Mouse (Mus musculus): ENCODE results near the gene Scn4a. TPM values are rescaled to one million over a fixed set of nuclear protein-coding genes. Genes with fewer than 3 reads are reported as not detected.

The Scn4a gene
- polyA plus RNA-seq, 1 experiment, result 0.02 TPM

GRCm38 (mm10) chr11:106365366-106365765 lies 12.3 kb upstream of the Scn4a start, which contains the start of gene Prr29:
Gene Prr29 (plus strand): TSS chr11:106365472.
- Histone ChIP-seq H3K4me1 (ENCODE audit: control insufficient read depth, insufficient read depth, low read length) (no peaks in the 10 kb centered on the region; the same call in 1 of the 2 replicates), H3K27ac (ENCODE audit: insufficient read depth, low read length) (no peak within 1 kb of the TSS), H3K4me3 (ENCODE audit: insufficient read depth, low read length) (no peak within 1 kb of the TSS)
- TF ChIP-seq CTCF (IDR thresholded peaks at IDR 0.05; ENCODE audit: extremely low read depth, insufficient read depth, low read length), result no peak
- no peak for TF ChIP-seq POLR2A (IDR thresholded peaks at IDR 0.05; ENCODE audit: extremely low read depth, insufficient read depth, low read length)

DNA sequence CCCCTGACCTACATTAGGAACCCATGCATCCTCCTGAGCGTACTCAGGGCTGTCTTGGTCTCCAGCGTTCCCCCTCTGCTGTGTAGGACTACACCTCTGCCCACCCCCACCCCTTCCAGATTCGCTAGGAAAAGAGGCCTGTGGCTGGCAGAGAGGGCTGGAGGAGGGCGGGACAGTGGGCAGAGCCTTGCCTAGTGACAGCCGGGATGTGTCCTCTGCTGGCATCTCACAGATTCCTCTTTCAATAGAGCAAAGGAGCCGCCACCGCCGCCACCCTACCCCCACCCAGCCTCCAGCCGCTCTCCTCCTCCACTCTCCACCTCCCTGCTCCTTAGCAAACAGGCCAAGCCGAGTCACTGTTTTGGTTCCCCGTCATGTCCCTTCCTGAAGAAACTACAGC lies 11.6 kb upstream of the Scn4a start:
- TF ChIP-seq POLR2A (IDR thresholded peaks at IDR 0.05; ENCODE audit: extremely low read depth, insufficient read depth, low read length), result no peak
- no peak for TF ChIP-seq CTCF (IDR thresholded peaks at IDR 0.05; ENCODE audit: extremely low read depth, insufficient read depth, low read length)
- Histone ChIP-seq H3K4me3 (ENCODE audit: insufficient read depth, low read length) (no peak overlapping the region), H3K4me1 (ENCODE audit: control insufficient read depth, insufficient read depth, low read length) (no peaks in the 10 kb centered on the region; the same call in 1 of the 2 replicates), H3K27ac (ENCODE audit: insufficient read depth, low read length) (no peak overlapping the region)

DNA sequence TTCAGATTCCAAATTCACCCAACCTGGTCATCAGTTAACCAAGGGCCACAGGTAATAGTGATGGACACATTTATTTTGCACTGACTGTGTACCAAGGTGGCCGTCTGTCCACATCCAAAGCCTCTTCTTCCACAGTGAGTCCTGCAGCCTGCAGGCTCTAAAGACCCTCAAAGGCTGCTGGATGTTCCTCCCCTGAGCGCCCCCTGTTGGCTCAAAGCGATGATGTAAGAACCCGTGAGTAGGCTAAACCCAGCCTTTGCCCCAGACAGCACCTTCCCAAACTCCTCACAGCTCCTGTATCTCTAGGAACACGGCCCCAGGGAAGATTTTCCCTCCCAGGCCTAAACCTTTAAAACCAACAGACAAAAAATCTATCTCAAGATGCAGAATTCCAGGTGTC lies 6.3 kb upstream of the Scn4a start:
- H3K4me1 ChIP-seq (ENCODE audit: control insufficient read depth, insufficient read depth, low read length), result no peaks in the 10 kb centered on the region
- no peak overlapping the region for H3K27ac ChIP-seq (ENCODE audit: insufficient read depth, low read length)
- TF ChIP-seq CTCF (IDR thresholded peaks at IDR 0.05; ENCODE audit: extremely low read depth, insufficient read depth, low read length) (no peak), POLR2A (IDR thresholded peaks at IDR 0.05; ENCODE audit: extremely low read depth, insufficient read depth, low read length) (no peak)
- no peak overlapping the region for H3K4me3 ChIP-seq (ENCODE audit: insufficient read depth, low read length)

DNA sequence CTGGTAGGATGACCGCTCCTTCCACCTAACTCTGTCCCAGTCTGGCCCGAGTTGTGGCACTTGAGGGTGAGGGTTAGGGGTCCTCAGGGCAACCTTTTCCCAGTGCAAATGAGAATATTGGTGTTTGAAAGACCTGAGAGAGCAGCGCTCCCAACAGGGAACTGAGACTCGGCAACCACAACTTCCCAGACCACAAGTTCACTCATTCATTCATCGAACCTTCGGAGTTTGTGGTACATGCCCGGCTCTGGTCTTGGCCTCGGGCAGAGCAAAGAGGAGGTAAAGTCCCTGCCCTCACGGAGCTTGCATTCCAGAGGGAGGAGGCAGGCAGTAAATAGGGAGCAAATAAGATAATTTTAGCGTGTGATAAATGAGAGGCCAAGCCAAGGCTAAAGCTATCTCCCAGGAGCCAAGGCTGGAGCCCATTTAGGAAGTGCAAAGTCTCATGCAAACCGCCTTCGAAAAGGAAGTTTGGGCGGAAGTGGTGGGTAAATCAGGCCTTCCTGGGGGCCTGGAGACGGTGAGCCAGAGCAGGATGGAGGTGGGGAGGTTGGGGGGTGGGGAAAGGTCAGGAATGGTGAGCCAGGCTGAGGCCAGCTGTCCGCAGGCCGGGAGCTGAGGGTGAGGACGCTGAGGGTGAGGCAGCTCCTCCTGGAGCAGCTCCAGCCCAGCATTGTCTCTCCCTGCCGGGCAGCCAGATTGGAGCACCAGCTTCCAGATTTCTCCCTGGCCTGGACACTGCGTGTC lies 2.5 kb upstream of the Scn4a start:
- no peak overlapping the region for H3K27ac ChIP-seq (ENCODE audit: insufficient read depth, low read length)
- TF ChIP-seq POLR2A (IDR thresholded peaks at IDR 0.05; ENCODE audit: extremely low read depth, insufficient read depth, low read length) (no peak), CTCF (IDR thresholded peaks at IDR 0.05; ENCODE audit: extremely low read depth, insufficient read depth, low read length) (no peak)

GRCm38 (mm10) chr11:106354181-106354580 lies 1.1 kb upstream of the Scn4a start:
- TF ChIP-seq CTCF (IDR thresholded peaks at IDR 0.05; ENCODE audit: extremely low read depth, insufficient read depth, low read length) (no peak), POLR2A (IDR thresholded peaks at IDR 0.05; ENCODE audit: extremely low read depth, insufficient read depth, low read length) (no peak)
- Histone ChIP-seq H3K27ac (ENCODE audit: insufficient read depth, low read length) (no peak overlapping the region), H3K4me3 (ENCODE audit: insufficient read depth, low read length) (no peak overlapping the region), H3K4me1 (ENCODE audit: control insufficient read depth, insufficient read depth, low read length) (no peaks in the 10 kb centered on the region)

More for the DNA sequence above, 2.5 kb upstream of the Scn4a start:
- Histone ChIP-seq H3K4me3 (ENCODE audit: insufficient read depth, low read length) (no peak overlapping the region), H3K4me1 (ENCODE audit: control insufficient read depth, insufficient read depth, low read length) (no peaks in the 10 kb centered on the region)

- no peak overlapping the region for H3K4me3 ChIP-seq (ENCODE audit: insufficient read depth, low read length)
- H3K4me1 ChIP-seq (ENCODE audit: control insufficient read depth, insufficient read depth, low read length), result no peaks in the 10 kb centered on the region
- H3K27ac ChIP-seq (ENCODE audit: insufficient read depth, low read length), result no peak overlapping the region
- TF ChIP-seq POLR2A (IDR thresholded peaks at IDR 0.05; ENCODE audit: extremely low read depth, insufficient read depth, low read length) (no peak), CTCF (IDR thresholded peaks at IDR 0.05; ENCODE audit: extremely low read depth, insufficient read depth, low read length) (no peak)
These were observed 1.1 kb downstream of the Scn4a start for GRCm38 (mm10) chr11:106351941-106352340.

DNA sequence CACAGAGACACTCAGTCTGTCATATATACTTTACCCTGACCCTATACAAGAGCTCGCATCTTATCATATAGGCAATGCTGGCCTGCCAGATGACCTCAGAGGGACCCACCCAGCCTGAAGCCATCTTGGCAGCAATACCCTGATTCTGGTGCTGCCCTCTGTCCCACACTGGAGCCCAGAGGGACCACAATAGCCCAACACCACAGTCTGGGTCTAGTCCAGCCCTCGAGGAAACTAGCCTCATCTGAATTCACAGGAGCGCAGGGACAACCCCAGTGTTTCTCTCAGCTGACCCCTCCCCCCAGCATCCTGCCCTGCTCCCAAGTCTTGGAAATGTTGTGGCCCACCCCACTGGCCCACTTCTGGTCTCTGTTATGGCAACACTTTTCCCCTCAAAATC lies 1.8 kb downstream of the Scn4a start:
- H3K4me1 ChIP-seq (ENCODE audit: control insufficient read depth, insufficient read depth, low read length), result no peaks in the 10 kb centered on the region
- no peak for TF ChIP-seq POLR2A (IDR thresholded peaks at IDR 0.05; ENCODE audit: extremely low read depth, insufficient read depth, low read length)
- no peak for TF ChIP-seq CTCF (IDR thresholded peaks at IDR 0.05; ENCODE audit: extremely low read depth, insufficient read depth, low read length)
- no peak overlapping the region for H3K4me3 ChIP-seq (ENCODE audit: insufficient read depth, low read length)
- no peak overlapping the region for H3K27ac ChIP-seq (ENCODE audit: insufficient read depth, low read length)

DNA sequence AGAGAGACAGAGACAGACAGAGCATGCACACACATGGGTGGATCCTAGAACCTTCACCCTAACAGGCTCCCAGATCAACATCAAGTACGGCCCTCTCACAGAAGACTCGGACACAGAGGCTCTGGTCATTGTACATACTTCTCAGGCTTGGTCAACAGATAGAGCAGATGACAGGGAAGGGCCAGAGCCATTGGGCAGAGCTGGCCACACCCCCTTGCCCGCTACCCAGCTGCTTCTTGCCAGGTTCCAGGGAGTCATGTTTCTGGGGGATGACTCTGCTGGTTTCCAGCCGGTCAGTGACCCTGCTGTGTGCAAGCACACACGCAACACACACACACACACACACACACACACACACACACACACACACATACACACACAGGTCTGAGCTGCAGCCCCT lies 2.2 kb downstream of the Scn4a start:
- Histone ChIP-seq H3K27ac (ENCODE audit: insufficient read depth, low read length) (no peak overlapping the region), H3K4me1 (ENCODE audit: control insufficient read depth, insufficient read depth, low read length) (no peaks in the 10 kb centered on the region), H3K4me3 (ENCODE audit: insufficient read depth, low read length) (no peak overlapping the region)
- no peak for TF ChIP-seq POLR2A (IDR thresholded peaks at IDR 0.05; ENCODE audit: extremely low read depth, insufficient read depth, low read length)
- no peak for TF ChIP-seq CTCF (IDR thresholded peaks at IDR 0.05; ENCODE audit: extremely low read depth, insufficient read depth, low read length)

GRCm38 (mm10) chr11:106349772-106350171 lies 3.3 kb downstream of the Scn4a start:
- H3K27ac ChIP-seq (ENCODE audit: insufficient read depth, low read length), result no peak overlapping the region
- TF ChIP-seq POLR2A (IDR thresholded peaks at IDR 0.05; ENCODE audit: extremely low read depth, insufficient read depth, low read length) (no peak), CTCF (IDR thresholded peaks at IDR 0.05; ENCODE audit: extremely low read depth, insufficient read depth, low read length) (no peak)
- H3K4me1 ChIP-seq (ENCODE audit: control insufficient read depth, insufficient read depth, low read length), result no peaks in the 10 kb centered on the region
- H3K4me3 ChIP-seq (ENCODE audit: insufficient read depth, low read length), result no peak overlapping the region

DNA sequence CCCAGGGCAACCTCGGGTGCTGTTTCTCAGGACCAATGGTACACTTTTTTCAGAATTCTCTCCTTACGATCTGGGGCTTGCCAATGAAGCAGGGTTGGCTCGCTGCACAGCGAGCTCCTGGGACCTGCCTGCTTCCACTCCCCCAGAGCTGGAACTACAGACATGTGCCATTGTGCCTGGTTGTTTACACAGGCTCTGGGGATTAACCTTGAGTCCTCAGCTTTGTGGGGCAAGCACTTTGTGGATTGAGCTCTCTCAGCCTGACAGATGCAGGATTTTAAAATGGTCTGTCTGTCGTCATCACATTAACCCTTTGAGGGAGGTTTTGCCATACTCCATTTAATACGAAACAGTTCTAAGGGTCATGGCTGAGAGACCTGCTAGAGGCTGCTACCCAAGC lies 8.2 kb downstream of the Scn4a start:
- Histone ChIP-seq H3K4me3 (ENCODE audit: insufficient read depth, low read length) (no peak overlapping the region), H3K4me1 (ENCODE audit: control insufficient read depth, insufficient read depth, low read length) (no peaks in the 10 kb centered on the region), H3K27ac (ENCODE audit: insufficient read depth, low read length) (no peak overlapping the region)
- TF ChIP-seq CTCF (IDR thresholded peaks at IDR 0.05; ENCODE audit: extremely low read depth, insufficient read depth, low read length) (no peak), POLR2A (IDR thresholded peaks at IDR 0.05; ENCODE audit: extremely low read depth, insufficient read depth, low read length) (no peak)

All from cortical plate, adult 2 months (tissue).